Mouse (Mus musculus): ENCODE measurements around the gene Inca1. TPM values are rescaled to one million over a fixed set of nuclear protein-coding genes. Genes with fewer than 3 reads are reported as not detected.
A peak's percentile ranks its signal among the peaks of the same experiment; 100 is the strongest.

Inca1 gene
- polyA plus RNA-seq, 1 experiment: 5.4 TPM

- TF ChIP-seq CTCF (conservative IDR thresholded peaks at IDR 0.05; ENCODE audit: insufficient read depth, insufficient read length, low read depth, low read length): no peak
- no peak for TF ChIP-seq POLR2A (IDR thresholded peaks at IDR 0.05; ENCODE audit: low read depth, low read length)
- no peaks in the 10 kb centered on the region for H3K27me3 ChIP-seq (replicated peaks; ENCODE audit: control insufficient read depth, insufficient read depth, low read length)
- H3K4me1 ChIP-seq (ENCODE audit: control insufficient read depth, insufficient read depth, low read length): peaks cover 15% of the 10 kb centered on the region; the same call in 1 of the 2 replicates
- peaks cover 6% of the 10 kb centered on the region; the same call in 1 of the 2 replicates for H3K36me3 ChIP-seq (ENCODE audit: control insufficient read depth, insufficient read depth, low read length)
- under 1% methylated on average over 49 of the region's 63 CpGs for WGBS
- peak overlapping the region; percentile 100 for H3K27ac ChIP-seq (ENCODE audit: insufficient read depth, low read depth, low read length)
- peak; percentile 69 for DNase-seq
- peak overlapping the region; percentile 100 for H3K4me3 ChIP-seq (ENCODE audit: insufficient read depth, low read depth, low read length)
Observed at GRCm38 (mm10) chr11:70653345-70654197, 46.4 kb downstream of the Inca1 start.

- H3K4me3 ChIP-seq (ENCODE audit: insufficient read depth, low read depth, low read length): peak overlapping the region; percentile 100
- no peak for DNase-seq
- no peaks in the 10 kb centered on the region for H3K27me3 ChIP-seq (replicated peaks; ENCODE audit: control insufficient read depth, insufficient read depth, low read length)
- TF ChIP-seq CTCF (conservative IDR thresholded peaks at IDR 0.05; ENCODE audit: insufficient read depth, insufficient read length, low read depth, low read length) (no peak), POLR2A (IDR thresholded peaks at IDR 0.05; ENCODE audit: low read depth, low read length) (no peak)
- WGBS: 11% methylated on average over 6 of the region's 6 CpGs
- peak overlapping the region; percentile 40; the same call in 1 of the 2 replicates for H3K27ac ChIP-seq (ENCODE audit: insufficient read depth, low read depth, low read length)
- H3K36me3 ChIP-seq (ENCODE audit: control insufficient read depth, insufficient read depth, low read length): peaks cover 6% of the 10 kb centered on the region; the same call in 1 of the 2 replicates
- peaks cover 15% of the 10 kb centered on the region; the same call in 1 of the 2 replicates for H3K4me1 ChIP-seq (ENCODE audit: control insufficient read depth, insufficient read depth, low read length)
Observed at GRCm38 (mm10) chr11:70652884-70653344, 47.0 kb downstream of the Inca1 start.

GRCm38 (mm10) chr11:70652029-70652883, 47.7 kb downstream of the Inca1 start:
- Histone ChIP-seq H3K4me3 (ENCODE audit: insufficient read depth, low read depth, low read length) (peak overlapping the region; percentile 100; the same call in 1 of the 2 replicates), H3K36me3 (ENCODE audit: control insufficient read depth, insufficient read depth, low read length) (peaks cover 6% of the 10 kb centered on the region; the same call in 1 of the 2 replicates), H3K27me3 (replicated peaks; ENCODE audit: control insufficient read depth, insufficient read depth, low read length) (no peaks in the 10 kb centered on the region), H3K4me1 (ENCODE audit: control insufficient read depth, insufficient read depth, low read length) (peaks cover 15% of the 10 kb centered on the region; the same call in 1 of the 2 replicates), H3K27ac (ENCODE audit: insufficient read depth, low read depth, low read length) (no peak overlapping the region; the same call in 1 of the 2 replicates)
- TF ChIP-seq CTCF (conservative IDR thresholded peaks at IDR 0.05; ENCODE audit: insufficient read depth, insufficient read length, low read depth, low read length): no peak
- TF ChIP-seq POLR2A (IDR thresholded peaks at IDR 0.05; ENCODE audit: low read depth, low read length): no peak
- 31% methylated on average over 12 of the region's 12 CpGs for WGBS
- DNase-seq: no peak

- Histone ChIP-seq H3K36me3 (ENCODE audit: control insufficient read depth, insufficient read depth, low read length) (peaks cover 6% of the 10 kb centered on the region; the same call in 1 of the 2 replicates), H3K27ac (ENCODE audit: insufficient read depth, low read depth, low read length) (no peak overlapping the region), H3K27me3 (replicated peaks; ENCODE audit: control insufficient read depth, insufficient read depth, low read length) (no peaks in the 10 kb centered on the region), H3K4me3 (ENCODE audit: insufficient read depth, low read depth, low read length) (no peak overlapping the region), H3K4me1 (ENCODE audit: control insufficient read depth, insufficient read depth, low read length) (peaks cover 14% of the 10 kb centered on the region; the same call in 1 of the 2 replicates)
- DNase-seq: no peak
- WGBS: 28% methylated on average over 2 of the region's 2 CpGs
- no peak for TF ChIP-seq POLR2A (IDR thresholded peaks at IDR 0.05; ENCODE audit: low read depth, low read length)
- TF ChIP-seq CTCF (conservative IDR thresholded peaks at IDR 0.05; ENCODE audit: insufficient read depth, insufficient read length, low read depth, low read length): no peak
Observed at GRCm38 (mm10) chr11:70651391-70651790, 48.6 kb downstream of the Inca1 start.

GRCm38 (mm10) chr11:70650322-70651175, 49.4 kb downstream of the Inca1 start:
- TF ChIP-seq POLR2A (IDR thresholded peaks at IDR 0.05; ENCODE audit: low read depth, low read length) (no peak), CTCF (conservative IDR thresholded peaks at IDR 0.05; ENCODE audit: insufficient read depth, insufficient read length, low read depth, low read length) (no peak)
- Histone ChIP-seq H3K36me3 (ENCODE audit: control insufficient read depth, insufficient read depth, low read length) (peaks cover 6% of the 10 kb centered on the region; the same call in 1 of the 2 replicates), H3K4me3 (ENCODE audit: insufficient read depth, low read depth, low read length) (no peak overlapping the region), H3K4me1 (ENCODE audit: control insufficient read depth, insufficient read depth, low read length) (peaks cover 20% of the 10 kb centered on the region), H3K27me3 (replicated peaks; ENCODE audit: control insufficient read depth, insufficient read depth, low read length) (no peaks in the 10 kb centered on the region), H3K27ac (ENCODE audit: insufficient read depth, low read depth, low read length) (no peak overlapping the region)
- no peak for DNase-seq
- 68% methylated on average over 12 of the region's 12 CpGs for WGBS

- WGBS: 53% methylated on average over 8 of the region's 8 CpGs
- Histone ChIP-seq H3K36me3 (ENCODE audit: control insufficient read depth, insufficient read depth, low read length) (peaks cover 10% of the 10 kb centered on the region), H3K27ac (ENCODE audit: insufficient read depth, low read depth, low read length) (no peak overlapping the region), H3K4me3 (ENCODE audit: insufficient read depth, low read depth, low read length) (no peak overlapping the region), H3K4me1 (ENCODE audit: control insufficient read depth, insufficient read depth, low read length) (peaks cover 24% of the 10 kb centered on the region), H3K27me3 (replicated peaks; ENCODE audit: control insufficient read depth, insufficient read depth, low read length) (no peaks in the 10 kb centered on the region)
- TF ChIP-seq CTCF (conservative IDR thresholded peaks at IDR 0.05; ENCODE audit: insufficient read depth, insufficient read length, low read depth, low read length) (no peak), POLR2A (IDR thresholded peaks at IDR 0.05; ENCODE audit: low read depth, low read length) (no peak)
- no peak for DNase-seq
Observed at GRCm38 (mm10) chr11:70649185-70649734, 50.7 kb downstream of the Inca1 start.
